Comparison of ENCODE assay signal across 25 mouse cellular contexts in the genomic region with DNA sequence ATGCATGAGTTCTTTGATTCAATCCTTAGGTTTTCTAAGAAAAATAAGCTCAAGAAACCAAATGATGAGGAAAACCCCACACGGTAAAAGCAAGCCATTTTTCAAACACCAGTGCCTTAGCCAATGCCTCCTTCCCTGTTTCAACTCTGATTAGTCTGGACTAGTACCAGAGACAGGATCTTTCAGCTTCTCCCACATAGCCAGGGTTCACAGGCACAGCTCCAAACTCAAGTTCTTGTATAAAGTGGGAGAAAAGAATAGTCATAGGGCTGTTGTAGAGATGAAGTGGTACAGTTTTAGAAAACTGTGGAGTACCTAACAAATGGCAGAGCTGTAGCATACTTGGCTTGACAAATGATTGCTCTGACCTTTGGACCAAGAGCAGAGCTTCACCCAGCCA.
"Had no signal": no experiment of that assay in that cellular context is flagged by ENCODE, and none has a peak within 500 bp of the region (broad histone marks: within the 10 kb centered on the region; RNA-seq: fewer than 3 reads in every experiment).

No protein-coding gene starts in this region.

- H3K4me1 ChIP-seq: heart, embryonic 10.5 days; heart, embryonic 12.5 days; hindbrain, embryonic 13.5 days; hindbrain, embryonic 15.5 days; limb, embryonic 13.5 days; limb, embryonic 15.5 days; liver, embryonic 13.5 days; liver, embryonic 15.5 days had no signal

- H3K27me3 ChIP-seq: heart, embryonic 12.5 days; hindbrain, embryonic 13.5 days; hindbrain, embryonic 15.5 days; limb, embryonic 13.5 days; limb, embryonic 15.5 days; liver, embryonic 13.5 days; liver, embryonic 15.5 days had no signal

- H3K9me3 ChIP-seq: hindbrain, embryonic 13.5 days; hindbrain, embryonic 15.5 days; limb, embryonic 13.5 days; limb, embryonic 15.5 days; liver, embryonic 13.5 days; liver, embryonic 15.5 days had no signal

- DNase-seq: forebrain, postnatal 0 days; gastrocnemius, postnatal 14 days; gastrocnemius, postnatal 36 days; heart, adult 18-20 months; heart, postnatal 10 days; heart, postnatal 36 days; kidney, adult 11 months; kidney, adult 8-10 months; kidney, postnatal 14 days; kidney, postnatal 36 days; layer of hippocampus, adult 9-11 months; layer of hippocampus, postnatal 36 days; left cerebral cortex, postnatal 4 days; liver, embryonic 13.5 days had no signal

- H3K9ac ChIP-seq: forebrain, postnatal 0 days; heart, embryonic 12.5 days; hindbrain, embryonic 13.5 days; hindbrain, embryonic 15.5 days; limb, embryonic 13.5 days; limb, embryonic 15.5 days; liver, embryonic 13.5 days; liver, embryonic 15.5 days had no signal

- H3K27ac ChIP-seq: heart, embryonic 10.5 days; hindbrain, embryonic 13.5 days; hindbrain, embryonic 15.5 days; hindbrain, postnatal 0 days; kidney, postnatal 0 days; limb, embryonic 13.5 days; limb, embryonic 15.5 days; liver, embryonic 13.5 days; liver, embryonic 15.5 days had no signal

- ATAC-seq: forebrain, postnatal 0 days; hindbrain, postnatal 0 days; intestine, embryonic 16.5 days had no signal

- H3K4me2 ChIP-seq: heart, embryonic 12.5 days; hindbrain, embryonic 13.5 days; hindbrain, embryonic 15.5 days; limb, embryonic 13.5 days; limb, embryonic 15.5 days; liver, embryonic 11.5 days; liver, embryonic 13.5 days; liver, embryonic 15.5 days had no signal

- H3K4me3 ChIP-seq: heart, embryonic 10.5 days; heart, embryonic 12.5 days; hindbrain, embryonic 13.5 days; hindbrain, embryonic 15.5 days; limb, embryonic 13.5 days; limb, embryonic 15.5 days; liver, embryonic 13.5 days; liver, embryonic 15.5 days had no signal
